Mouse (Mus musculus) lung, postnatal 0 days (tissue): Measurements from ENCODE around the gene Mpc2.

Experiments
- CTCF ChIP-seq: IDR thresholded peaks from 2 replicates; pipeline ENCODE4 v1.5.1; 2016; ENCODE audit warnings: antibody characterized with exemption, mild to moderate bottlenecking
- EP300 ChIP-seq: IDR thresholded peaks from 2 replicates; pipeline ENCODE4 v1.6.1; 2016; ENCODE audit warnings: antibody characterized with exemption, mild to moderate bottlenecking, control low read depth

GRCm38 (mm10) chr1:165438289-165439021, 22.0 kb upstream of the Mpc2 start:
- TF ChIP-seq CTCF (no peak), EP300 (no peak)
